Mouse (Mus musculus): ENCODE results near the gene Syt3. TPM values are rescaled to one million over a fixed set of nuclear protein-coding genes. Genes with fewer than 3 reads are reported as not detected.

Gene Syt3
- polyA plus RNA-seq, 1 experiment: 41.6 TPM

- peak; percentile 83 for DNase-seq (ENCODE audit: low read depth)
These were observed 24.8 kb upstream of the Syt3 start for GRCm38 (mm10) chr7:44358886-44359654.

GRCm38 (mm10) chr7:44359908-44360672 lies 23.8 kb upstream of the Syt3 start:
- peak; percentile 98 for DNase-seq (ENCODE audit: low read depth)
- TF ChIP-seq CTCF (IDR thresholded peaks at IDR 0.05; ENCODE audit: borderline replicate concordance, extremely low read depth, insufficient read depth, insufficient read length): 0 out of 2 replicates have a peak, but pooled peaks have one; percentile 2
- TF ChIP-seq POLR2A (IDR thresholded peaks at IDR 0.05; ENCODE audit: borderline replicate concordance, extremely low read depth, insufficient read depth, insufficient read length, poor library complexity, severe bottlenecking): peak; percentile 22; the same call in 1 of the 2 replicates

More at GRCm38 (mm10) chr7:44358886-44359654, 24.8 kb upstream of the Syt3 start:
- TF ChIP-seq CTCF (IDR thresholded peaks at IDR 0.05; ENCODE audit: borderline replicate concordance, extremely low read depth, insufficient read depth, insufficient read length) (no peak), POLR2A (IDR thresholded peaks at IDR 0.05; ENCODE audit: borderline replicate concordance, extremely low read depth, insufficient read depth, insufficient read length, poor library complexity, severe bottlenecking) (no peak)

GRCm38 (mm10) chr7:44360792-44361301 lies 23.1 kb upstream of the Syt3 start:
- peak; percentile 43 for DNase-seq (ENCODE audit: low read depth)
- peak; percentile 7; the same call in 1 of the 2 replicates for TF ChIP-seq CTCF (IDR thresholded peaks at IDR 0.05; ENCODE audit: borderline replicate concordance, extremely low read depth, insufficient read depth, insufficient read length)
- TF ChIP-seq POLR2A (IDR thresholded peaks at IDR 0.05; ENCODE audit: borderline replicate concordance, extremely low read depth, insufficient read depth, insufficient read length, poor library complexity, severe bottlenecking): no peak

GRCm38 (mm10) chr7:44372678-44373077 lies 11.2 kb upstream of the Syt3 start:
- TF ChIP-seq POLR2A (IDR thresholded peaks at IDR 0.05; ENCODE audit: borderline replicate concordance, extremely low read depth, insufficient read depth, insufficient read length, poor library complexity, severe bottlenecking) (no peak), CTCF (IDR thresholded peaks at IDR 0.05; ENCODE audit: borderline replicate concordance, extremely low read depth, insufficient read depth, insufficient read length) (no peak)
- DNase-seq (ENCODE audit: low read depth): no peak

GRCm38 (mm10) chr7:44373460-44373859 lies 10.4 kb upstream of the Syt3 start:
- TF ChIP-seq POLR2A (IDR thresholded peaks at IDR 0.05; ENCODE audit: borderline replicate concordance, extremely low read depth, insufficient read depth, insufficient read length, poor library complexity, severe bottlenecking) (no peak), CTCF (IDR thresholded peaks at IDR 0.05; ENCODE audit: borderline replicate concordance, extremely low read depth, insufficient read depth, insufficient read length) (no peak)

GRCm38 (mm10) chr7:44373889-44374652 lies 9.8 kb upstream of the Syt3 start:
- TF ChIP-seq POLR2A (IDR thresholded peaks at IDR 0.05; ENCODE audit: borderline replicate concordance, extremely low read depth, insufficient read depth, insufficient read length, poor library complexity, severe bottlenecking): no peak
- TF ChIP-seq CTCF (IDR thresholded peaks at IDR 0.05; ENCODE audit: borderline replicate concordance, extremely low read depth, insufficient read depth, insufficient read length): no peak
- DNase-seq (ENCODE audit: low read depth): peak; percentile 98

More at GRCm38 (mm10) chr7:44373460-44373859, 10.4 kb upstream of the Syt3 start:
- DNase-seq (ENCODE audit: low read depth): no peak

GRCm38 (mm10) chr7:44374756-44375155 lies 9.1 kb upstream of the Syt3 start:
- DNase-seq (ENCODE audit: low read depth): peak; percentile 73
- no peak for TF ChIP-seq POLR2A (IDR thresholded peaks at IDR 0.05; ENCODE audit: borderline replicate concordance, extremely low read depth, insufficient read depth, insufficient read length, poor library complexity, severe bottlenecking)

GRCm38 (mm10) chr7:44375207-44375606 lies 8.7 kb upstream of the Syt3 start:
- no peak for DNase-seq (ENCODE audit: low read depth)
- no peak for TF ChIP-seq POLR2A (IDR thresholded peaks at IDR 0.05; ENCODE audit: borderline replicate concordance, extremely low read depth, insufficient read depth, insufficient read length, poor library complexity, severe bottlenecking)

- no peak for DNase-seq (ENCODE audit: low read depth)
- TF ChIP-seq POLR2A (IDR thresholded peaks at IDR 0.05; ENCODE audit: borderline replicate concordance, extremely low read depth, insufficient read depth, insufficient read length, poor library complexity, severe bottlenecking) (no peak), CTCF (IDR thresholded peaks at IDR 0.05; ENCODE audit: borderline replicate concordance, extremely low read depth, insufficient read depth, insufficient read length) (no peak)
These were observed 8.1 kb upstream of the Syt3 start for GRCm38 (mm10) chr7:44375793-44376192.

GRCm38 (mm10) chr7:44378290-44378689 lies 5.6 kb upstream of the Syt3 start:
- peak; percentile 67 for DNase-seq (ENCODE audit: low read depth)
- TF ChIP-seq CTCF (IDR thresholded peaks at IDR 0.05; ENCODE audit: borderline replicate concordance, extremely low read depth, insufficient read depth, insufficient read length) (no peak), POLR2A (IDR thresholded peaks at IDR 0.05; ENCODE audit: borderline replicate concordance, extremely low read depth, insufficient read depth, insufficient read length, poor library complexity, severe bottlenecking) (no peak)

- peak; percentile 94 for DNase-seq (ENCODE audit: low read depth)
- TF ChIP-seq POLR2A (IDR thresholded peaks at IDR 0.05; ENCODE audit: borderline replicate concordance, extremely low read depth, insufficient read depth, insufficient read length, poor library complexity, severe bottlenecking): no peak
- TF ChIP-seq CTCF (IDR thresholded peaks at IDR 0.05; ENCODE audit: borderline replicate concordance, extremely low read depth, insufficient read depth, insufficient read length): no peak
These were observed 1.4 kb upstream of the Syt3 start for GRCm38 (mm10) chr7:44382541-44382940.
